Mouse (Mus musculus) layer of hippocampus, adult 2 months (tissue): ENCODE measurements around the gene Ctdnep1. TPM values are rescaled to one million over a fixed set of nuclear protein-coding genes. Genes with fewer than 3 reads are reported as not detected.
A peak's percentile ranks its signal among the peaks of the same experiment; 100 is the strongest.

ENCODE experiments used
- DNase-seq, 2 experiments: peaks; one replicate each; pipeline ENCODE4 v3.0.0; 2022; ENCODE audit warnings: low spot score in 2 of 2
- H3K27ac ChIP-seq: fragments of 200-600 bp; 2 replicates; pipeline ENCODE4 v1.8.1; 2022
- H3K4me3 ChIP-seq: fragments of 200-600 bp; 2 replicates; pipeline ENCODE4 v1.8.1; 2022; ENCODE audit warnings: mild to moderate bottlenecking
- CTCF ChIP-seq: fragments of 200-600 bp; conservative IDR thresholded peaks from 2 replicates; pipeline ENCODE4 v1.8.1; 2022; ENCODE audit warnings: antibody characterized with exemption, mild to moderate bottlenecking, moderate library complexity
- total RNA-seq, 2 experiments: library from RNA; stranded (reverse); gene quantifications; 2 replicates each; pipeline ENCODE4 v1.2.3; 2021

Ctdnep1 gene
- total RNA-seq, 2 experiments from 2014 or later = 106 to 114 TPM

- no peak for TF ChIP-seq CTCF
- DNase-seq = peak; percentile 97 to 98
- H3K27ac ChIP-seq = peak overlapping the region; percentile 96
- peak overlapping the region; percentile 79 for H3K4me3 ChIP-seq
These were observed 40.5 kb downstream of the Ctdnep1 start for GRCm38 (mm10) chr11:70021264-70022132.

GRCm38 (mm10) chr11:70023481-70024150 lies 42.7 kb downstream of the Ctdnep1 start:
- Histone ChIP-seq H3K27ac (peak overlapping the region; percentile 86), H3K4me3 (peak overlapping the region; percentile 58)
- TF ChIP-seq CTCF = no peak
- peak in 1 of 2 experiments; percentile 49 for DNase-seq

- peak overlapping the region; percentile 58 for H3K4me3 ChIP-seq
- no peak for TF ChIP-seq CTCF
- no peak for DNase-seq
- H3K27ac ChIP-seq = peak overlapping the region; percentile 86
These were observed 43.2 kb downstream of the Ctdnep1 start for GRCm38 (mm10) chr11:70024151-70024514.

- DNase-seq = no peak
- H3K27ac ChIP-seq = peak overlapping the region; percentile 86
- peak overlapping the region; percentile 46 for H3K4me3 ChIP-seq
- no peak for TF ChIP-seq CTCF
These were observed 45.7 kb downstream of the Ctdnep1 start for GRCm38 (mm10) chr11:70026689-70027088.

- Histone ChIP-seq H3K4me3 (peak overlapping the region; percentile 46), H3K27ac (peak overlapping the region; percentile 86)
- DNase-seq = peak in 1 of 2 experiments; percentile 38
- TF ChIP-seq CTCF = no peak
These were observed 46.4 kb downstream of the Ctdnep1 start for GRCm38 (mm10) chr11:70027397-70027796.

GRCm38 (mm10) chr11:70028401-70029129 lies 47.6 kb downstream of the Ctdnep1 start:
- DNase-seq = no peak
- Histone ChIP-seq H3K27ac (peak overlapping the region; percentile 86), H3K4me3 (peak overlapping the region; percentile 36)
- TF ChIP-seq CTCF = no peak

GRCm38 (mm10) chr11:70029130-70029801 lies 48.3 kb downstream of the Ctdnep1 start:
- DNase-seq = peak; percentile 80 to 93
- peak overlapping the region; percentile 86 for H3K27ac ChIP-seq
- H3K4me3 ChIP-seq = peak overlapping the region; percentile 36
- TF ChIP-seq CTCF = no peak

GRCm38 (mm10) chr11:70029829-70030550 lies 49.0 kb downstream of the Ctdnep1 start:
- no peak for DNase-seq
- Histone ChIP-seq H3K27ac (peak overlapping the region; percentile 86), H3K4me3 (peak overlapping the region; percentile 36)
- TF ChIP-seq CTCF = no peak

GRCm38 (mm10) chr11:70030651-70031320 lies 49.8 kb downstream of the Ctdnep1 start:
- Histone ChIP-seq H3K27ac (peak overlapping the region; percentile 58; the same call in 1 of the 2 replicates), H3K4me3 (no peak overlapping the region)
- DNase-seq = no peak
- TF ChIP-seq CTCF = no peak

GRCm38 (mm10) chr11:70031321-70031670 lies 50.3 kb downstream of the Ctdnep1 start:
- DNase-seq = no peak
- Histone ChIP-seq H3K27ac (no peak overlapping the region), H3K4me3 (no peak overlapping the region)
- TF ChIP-seq CTCF = no peak

- peak overlapping the region; percentile 33 for H3K27ac ChIP-seq
- DNase-seq = no peak
- no peak overlapping the region for H3K4me3 ChIP-seq
- no peak for TF ChIP-seq CTCF
These were observed 57.2 kb downstream of the Ctdnep1 start for GRCm38 (mm10) chr11:70038174-70038573.
